Mouse (Mus musculus): ENCODE data around the gene Zmym1. TPM values are rescaled to one million over a fixed set of nuclear protein-coding genes. Genes with fewer than 3 reads are reported as not detected.
"Not testable (repeated sequence)": the region's sequence is repeated elsewhere in the genome, so short reads cannot be mapped to it uniquely, and the experiment has no call there.

Gene Zmym1
- polyA plus RNA-seq, 1 experiment = not detected

GRCm38 (mm10) chr4:127020411-127021150 is 40.4 kb downstream of the Zmym1 start:
- H3K4me3 ChIP-seq (ENCODE audit: insufficient read depth, low read depth, low read length) = no peak overlapping the region
- TF ChIP-seq CTCF (IDR thresholded peaks at IDR 0.05; ENCODE audit: insufficient read depth, low read depth, low read length) = no peak
- no peak for TF ChIP-seq POLR2A (IDR thresholded peaks at IDR 0.05; ENCODE audit: insufficient read depth, low read depth, low read length)
- H3K27ac ChIP-seq (ENCODE audit: insufficient read depth, low read depth, low read length) = no peak overlapping the region
- 11% methylated on average over 13 of the region's 13 CpGs for WGBS
- H3K4me1 ChIP-seq (ENCODE audit: control insufficient read depth, insufficient read depth, low read length) = peaks cover 4% of the 10 kb centered on the region; the same call in 1 of the 2 replicates

- H3K27ac ChIP-seq (ENCODE audit: insufficient read depth, low read depth, low read length) = no peak overlapping the region
- peaks cover 4% of the 10 kb centered on the region; the same call in 1 of the 2 replicates for H3K4me1 ChIP-seq (ENCODE audit: control insufficient read depth, insufficient read depth, low read length)
- no peak overlapping the region for H3K4me3 ChIP-seq (ENCODE audit: insufficient read depth, low read depth, low read length)
- no peak for TF ChIP-seq CTCF (IDR thresholded peaks at IDR 0.05; ENCODE audit: insufficient read depth, low read depth, low read length)
- no peak for TF ChIP-seq POLR2A (IDR thresholded peaks at IDR 0.05; ENCODE audit: insufficient read depth, low read depth, low read length)
- WGBS = 62% methylated on average over 4 of the region's 4 CpGs
These were observed 44.6 kb downstream of the Zmym1 start for GRCm38 (mm10) chr4:127016366-127016765.

- WGBS = 7% methylated on average over 14 of the region's 26 CpGs
- Histone ChIP-seq H3K4me3 (ENCODE audit: insufficient read depth, low read depth, low read length) (peak overlapping the region; percentile 57), H3K27ac (ENCODE audit: insufficient read depth, low read depth, low read length) (peak overlapping the region; percentile 97)
- H3K4me1 ChIP-seq (ENCODE audit: control insufficient read depth, insufficient read depth, low read length) = not testable (repeated sequence)
- peak; percentile 55; the same call in 1 of the 2 replicates for TF ChIP-seq CTCF (IDR thresholded peaks at IDR 0.05; ENCODE audit: insufficient read depth, low read depth, low read length)
These were observed 45.5 kb downstream of the Zmym1 start for GRCm38 (mm10) chr4:127015294-127015993.

GRCm38 (mm10) chr4:127005113-127005936 is 55.6 kb downstream of the Zmym1 start:
- no peak for TF ChIP-seq POLR2A (IDR thresholded peaks at IDR 0.05; ENCODE audit: insufficient read depth, low read depth, low read length)
- no peak for TF ChIP-seq CTCF (IDR thresholded peaks at IDR 0.05; ENCODE audit: insufficient read depth, low read depth, low read length)
- 13% methylated on average over 25 of the region's 25 CpGs for WGBS
- H3K27ac ChIP-seq (ENCODE audit: insufficient read depth, low read depth, low read length) = peak overlapping the region; percentile 23
- peak overlapping the region; percentile 40 for H3K4me3 ChIP-seq (ENCODE audit: insufficient read depth, low read depth, low read length)
- H3K4me1 ChIP-seq (ENCODE audit: control insufficient read depth, insufficient read depth, low read length) = peaks cover 6% of the 10 kb centered on the region

GRCm38 (mm10) chr4:127004384-127004783 is 56.6 kb downstream of the Zmym1 start:
- Histone ChIP-seq H3K27ac (ENCODE audit: insufficient read depth, low read depth, low read length) (no peak overlapping the region), H3K4me3 (ENCODE audit: insufficient read depth, low read depth, low read length) (no peak overlapping the region), H3K4me1 (ENCODE audit: control insufficient read depth, insufficient read depth, low read length) (peaks cover 6% of the 10 kb centered on the region)
- 64% methylated on average over 3 of the region's 3 CpGs for WGBS
- TF ChIP-seq POLR2A (IDR thresholded peaks at IDR 0.05; ENCODE audit: insufficient read depth, low read depth, low read length) (no peak), CTCF (IDR thresholded peaks at IDR 0.05; ENCODE audit: insufficient read depth, low read depth, low read length) (no peak)

GRCm38 (mm10) chr4:127000601-127001105 is 60.3 kb downstream of the Zmym1 start:
- TF ChIP-seq POLR2A (IDR thresholded peaks at IDR 0.05; ENCODE audit: insufficient read depth, low read depth, low read length) (no peak), CTCF (IDR thresholded peaks at IDR 0.05; ENCODE audit: insufficient read depth, low read depth, low read length) (no peak)
- no peak overlapping the region for H3K4me3 ChIP-seq (ENCODE audit: insufficient read depth, low read depth, low read length)
- no peak overlapping the region for H3K27ac ChIP-seq (ENCODE audit: insufficient read depth, low read depth, low read length)
- 40% methylated on average over 8 of the region's 8 CpGs for WGBS
- peaks cover 6% of the 10 kb centered on the region for H3K4me1 ChIP-seq (ENCODE audit: control insufficient read depth, insufficient read depth, low read length)

- not testable (repeated sequence) for H3K4me3 ChIP-seq (ENCODE audit: insufficient read depth, low read depth, low read length); H3K27ac ChIP-seq (ENCODE audit: insufficient read depth, low read depth, low read length); H3K4me1 ChIP-seq (ENCODE audit: control insufficient read depth, insufficient read depth, low read length)
- WGBS = 96% methylated on average over 16 of the region's 16 CpGs
These were observed 61.6 kb downstream of the Zmym1 start for GRCm38 (mm10) chr4:126999372-126999771.

Other genes with a start within 250 kb of the Zmym1 start
- gene Zmym4, start 93.0 kb downstream of the Zmym1 start, polyA plus RNA-seq (2012; ENCODE audit: insufficient read depth, insufficient read length, low replicate concordance, missing spikeins) = not detected in 2 replicates
- gene Sfpq, start 39.8 kb downstream of the Zmym1 start, polyA plus RNA-seq (2012; ENCODE audit: insufficient read depth, insufficient read length, low replicate concordance, missing spikeins) = 295 and 1,081 TPM in 2 replicates
- not detected in 2 replicates for gene Zmym6, start 16.2 kb upstream of the Zmym1 start, polyA plus RNA-seq (2012; ENCODE audit: insufficient read depth, insufficient read length, low replicate concordance, missing spikeins)
- gene Tmem35b, start 62.5 kb upstream of the Zmym1 start, polyA plus RNA-seq (2012; ENCODE audit: insufficient read depth, insufficient read length, low replicate concordance, missing spikeins) = not detected in 2 replicates
- not detected in 2 replicates for gene Dlgap3, start 108.1 kb upstream of the Zmym1 start, polyA plus RNA-seq (2012; ENCODE audit: insufficient read depth, insufficient read length, low replicate concordance, missing spikeins)
- gene Smim12, start 182.6 kb upstream of the Zmym1 start, polyA plus RNA-seq (2012; ENCODE audit: insufficient read depth, insufficient read length, low replicate concordance, missing spikeins) = not detected in 2 replicates

All from olfactory bulb, adult 2 months (tissue).